Mouse (Mus musculus) heart, adult 9 months (tissue): ENCODE results near the gene Kif24.
"Not testable (repeated sequence)": the region's sequence is repeated elsewhere in the genome, so short reads cannot be mapped to it uniquely, and the experiment has no call there.

Source experiments
- DNase-seq, 2 experiments: peaks; one replicate each; pipeline ENCODE4 v3.0.0; 2022; ENCODE audit warnings: low spot score in 2 of 2

The Kif24 gene

DNA sequence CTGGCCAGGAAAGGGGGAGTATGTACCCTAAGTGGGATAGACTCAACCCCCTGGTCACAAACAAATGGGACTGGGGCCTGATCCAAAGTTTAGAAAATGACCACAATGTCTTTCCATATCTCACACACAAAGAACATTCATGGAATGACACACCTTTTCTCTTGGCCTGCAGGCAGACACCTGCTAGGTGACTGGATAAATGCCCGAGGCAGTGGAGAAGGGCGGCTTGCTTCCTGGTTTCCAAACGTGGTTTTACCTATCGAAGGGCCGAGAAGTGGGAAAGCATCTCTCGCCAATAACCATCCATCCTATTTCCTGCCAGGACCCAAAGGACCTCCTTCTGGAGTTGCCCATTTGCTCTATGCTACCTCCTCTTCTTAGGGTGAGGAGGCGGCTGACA is 28.3 kb upstream of the Kif24 start:
- no peak for DNase-seq

DNA sequence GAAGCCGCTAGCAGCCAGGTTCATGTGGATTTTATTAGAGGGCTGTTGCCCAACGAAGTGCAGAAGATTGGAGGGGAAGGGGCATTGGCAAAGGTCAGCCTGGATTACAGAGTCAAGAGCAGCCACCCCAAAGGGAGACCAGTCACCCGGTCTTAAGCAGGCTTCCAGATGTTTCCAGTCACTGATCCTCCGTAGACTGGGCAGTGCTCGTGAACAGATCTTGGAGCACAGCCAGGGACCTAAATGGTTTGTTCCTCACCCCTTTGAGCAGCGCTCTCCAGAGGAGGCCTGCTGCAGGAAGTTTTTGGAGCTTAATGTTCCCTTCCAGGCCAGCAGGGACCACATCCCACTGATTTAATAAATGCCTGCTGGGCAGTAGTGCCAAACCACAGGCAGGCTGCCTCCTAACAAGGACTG is 16.9 kb upstream of the Kif24 start:
- peak; percentile 86 to 87 for DNase-seq

DNA sequence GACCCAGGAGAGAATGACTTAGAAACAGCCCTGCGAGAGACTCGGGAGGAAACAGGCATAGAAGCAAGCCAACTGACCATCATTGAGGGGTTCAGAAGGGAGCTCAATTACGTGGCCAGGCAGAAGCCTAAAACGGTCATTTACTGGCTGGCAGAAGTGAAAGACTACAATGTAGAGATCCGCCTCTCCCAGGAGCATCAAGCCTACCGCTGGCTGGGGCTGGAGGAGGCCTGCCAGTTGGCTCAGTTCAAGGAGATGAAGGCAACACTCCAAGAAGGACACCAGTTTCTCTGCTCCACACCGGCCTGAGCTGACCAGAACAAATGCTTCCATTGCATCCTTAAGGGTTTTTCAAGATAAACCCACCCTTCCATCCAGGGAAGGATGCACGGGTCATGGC is 15.6 kb upstream of the Kif24 start:
- peak; percentile 86 for DNase-seq

DNA sequence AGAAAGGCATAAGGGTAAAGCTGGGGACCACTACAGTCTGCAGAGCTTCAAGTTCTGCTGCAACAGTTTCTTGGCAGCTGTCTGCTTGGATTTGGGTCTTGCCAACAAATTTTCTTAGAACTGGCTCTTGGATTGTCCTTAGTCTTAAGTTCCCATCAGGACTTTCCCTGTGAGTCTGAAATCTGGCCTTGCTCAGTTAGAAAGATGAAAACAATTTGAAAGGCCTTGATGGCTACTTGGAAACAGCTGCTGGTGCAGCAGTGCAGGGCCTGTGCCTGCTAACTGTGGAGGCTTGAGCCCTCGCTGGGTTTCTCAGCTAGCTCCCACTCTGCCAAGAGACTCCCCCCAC is 14.7 kb upstream of the Kif24 start:
- DNase-seq: peak; percentile 80 to 83

DNA sequence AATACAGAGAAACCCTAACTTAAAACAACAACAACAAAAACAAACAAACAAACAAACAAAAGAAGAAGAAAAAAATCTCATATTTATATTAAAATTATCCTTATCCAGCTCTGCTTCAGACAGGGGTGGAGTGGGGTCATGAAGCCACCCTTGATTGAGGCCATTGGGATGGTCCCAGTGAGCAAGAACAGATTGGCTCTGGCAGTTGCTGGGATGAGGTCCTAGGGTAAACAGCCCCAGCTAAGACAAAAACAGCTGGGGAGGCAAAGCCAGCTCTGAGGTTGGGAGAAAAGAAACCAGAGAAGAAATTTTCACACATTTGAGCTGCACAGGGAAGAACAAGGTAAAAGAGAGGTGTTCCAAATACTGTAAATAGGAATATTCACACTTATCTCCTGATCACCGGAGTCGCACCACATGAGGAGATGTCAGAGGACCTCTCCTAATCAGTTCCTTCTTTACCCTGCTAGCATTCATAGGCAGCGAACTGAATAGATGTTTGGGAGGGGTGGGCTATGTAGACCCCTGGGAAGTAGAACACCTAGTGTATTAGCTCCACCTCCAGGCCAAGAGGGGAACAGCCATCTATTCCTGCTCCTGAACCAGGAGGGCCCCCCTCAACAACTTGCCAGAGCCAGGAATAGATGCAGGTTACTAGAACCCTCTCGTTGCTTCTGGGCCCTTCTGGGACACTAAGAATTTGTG is 14.2 kb upstream of the Kif24 start:
- no peak for DNase-seq

DNA sequence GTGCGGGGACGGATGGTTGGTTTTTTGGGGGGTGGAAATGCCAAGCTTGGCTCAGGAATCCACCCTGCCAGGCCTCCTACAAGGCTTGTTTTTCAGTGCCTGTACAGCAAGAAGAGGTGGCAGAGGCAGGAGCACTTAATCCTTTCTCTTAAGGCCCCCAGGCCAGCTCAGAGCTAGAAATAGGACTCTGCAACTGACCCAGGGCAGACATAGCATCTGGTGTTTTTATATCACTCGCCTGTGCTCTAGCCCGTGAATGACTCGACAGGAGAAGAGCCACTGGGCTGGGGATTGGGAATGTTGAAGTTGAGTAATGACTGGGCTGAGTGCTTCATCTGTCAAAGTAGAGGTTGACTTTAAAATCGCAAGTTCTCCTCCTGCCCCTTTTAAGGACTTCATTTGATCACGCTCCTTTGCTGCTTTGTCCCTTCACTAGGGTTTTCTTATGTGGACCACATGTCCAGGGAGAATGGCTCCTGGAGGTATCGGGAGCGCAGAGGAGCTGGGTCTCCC is 13.0 kb upstream of the Kif24 start:
- DNase-seq: no peak

DNA sequence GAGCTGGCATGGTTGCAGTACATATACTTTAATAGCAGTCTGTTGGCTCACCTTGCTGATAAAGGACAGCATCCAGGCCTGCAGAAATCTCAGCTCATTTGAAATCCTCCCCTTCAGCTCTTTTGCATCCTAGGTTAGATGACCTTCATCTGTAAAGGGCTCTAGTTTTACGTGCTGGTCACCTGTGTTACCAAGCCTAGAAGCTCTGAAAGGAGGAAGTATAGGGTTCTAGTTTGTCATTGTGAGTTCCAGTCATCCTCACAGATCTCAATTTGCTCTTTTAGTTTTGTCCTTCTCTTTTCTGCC is 6.7 kb upstream of the Kif24 start:
- DNase-seq: no peak

DNA sequence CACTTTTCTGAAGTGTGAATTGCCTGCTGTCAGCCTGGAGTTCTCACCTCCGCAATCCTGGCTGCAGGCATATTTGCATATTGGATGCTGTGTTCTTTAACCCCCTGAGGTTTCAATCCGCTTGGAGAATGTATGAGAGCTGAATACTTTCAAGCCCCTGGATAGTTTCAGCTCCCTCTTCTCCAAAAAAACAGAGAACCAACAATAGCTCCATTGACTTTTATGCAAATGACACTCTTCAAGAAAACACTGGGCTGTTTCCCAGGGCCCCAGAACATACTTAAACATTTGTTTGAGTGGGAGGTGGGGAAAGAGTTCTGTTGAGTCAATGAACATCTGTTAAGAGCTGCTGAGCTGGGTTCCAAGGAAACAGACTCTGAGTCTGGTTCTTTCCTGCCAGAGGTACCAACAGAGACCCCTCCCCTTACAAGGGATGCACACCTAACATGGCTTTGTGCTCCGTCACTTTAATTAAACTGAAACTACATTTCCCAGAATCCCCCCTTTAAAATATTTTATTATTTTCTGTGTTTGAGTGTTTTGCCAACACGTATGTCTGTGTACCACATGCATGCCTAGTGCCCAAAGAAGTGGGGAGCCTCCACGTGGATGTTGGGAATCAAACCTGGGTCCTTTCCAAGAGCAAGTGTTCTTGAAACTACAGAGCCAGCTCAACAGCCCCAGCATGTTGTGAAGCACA is 6.1 kb upstream of the Kif24 start:
- DNase-seq: peak in 1 of 2 experiments; percentile 9

DNA sequence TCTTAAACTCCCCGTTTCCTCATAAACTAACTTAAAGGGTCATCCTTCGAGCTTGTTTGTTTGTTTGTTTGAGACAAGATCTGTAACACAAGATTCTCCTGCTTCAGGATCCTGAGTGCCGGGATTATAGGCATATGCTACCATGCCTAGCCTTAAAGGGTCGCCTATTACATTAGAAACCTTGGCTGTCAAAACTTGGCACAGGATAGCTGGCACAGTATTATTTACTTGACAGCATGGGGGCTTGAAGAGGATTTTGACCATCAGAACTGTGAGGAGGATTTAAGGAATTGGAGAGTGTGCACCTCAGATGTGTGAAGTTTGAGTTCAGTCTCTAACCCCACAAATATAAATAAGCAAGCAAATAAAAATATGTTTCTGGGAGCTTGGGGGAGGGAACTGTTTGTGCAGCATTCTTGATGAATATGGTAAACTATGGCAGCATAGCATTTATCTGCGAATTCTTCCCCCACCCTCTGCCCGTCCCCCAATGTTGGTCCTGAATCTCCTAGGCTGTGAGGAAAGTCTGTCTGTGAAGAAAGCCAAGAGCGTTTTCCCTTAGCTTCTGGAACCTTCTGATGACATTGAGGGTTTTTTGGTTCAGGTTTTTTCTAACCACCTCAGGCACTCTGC is 5.5 kb upstream of the Kif24 start:
- DNase-seq: no peak

DNA sequence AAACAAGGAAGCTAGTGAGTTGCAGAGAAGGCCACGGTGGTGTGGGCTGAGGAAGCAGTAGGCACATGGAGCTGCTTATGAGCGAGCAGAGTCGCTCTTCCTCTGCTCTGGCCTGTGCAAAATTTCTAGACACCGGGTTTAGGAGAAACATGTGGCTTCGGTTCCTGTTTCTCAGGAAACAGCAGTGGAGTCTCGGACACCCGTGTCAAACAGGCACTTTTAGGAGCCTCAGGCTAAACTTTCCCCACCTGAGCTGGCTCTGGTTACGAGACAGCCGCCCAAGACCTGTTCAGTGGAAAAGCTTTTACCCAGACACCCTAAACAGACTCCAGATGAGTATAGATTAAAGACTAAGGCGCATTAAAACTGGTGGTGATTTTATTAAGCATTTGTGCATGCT is 4.5 kb upstream of the Kif24 start:
- no peak for DNase-seq

DNA sequence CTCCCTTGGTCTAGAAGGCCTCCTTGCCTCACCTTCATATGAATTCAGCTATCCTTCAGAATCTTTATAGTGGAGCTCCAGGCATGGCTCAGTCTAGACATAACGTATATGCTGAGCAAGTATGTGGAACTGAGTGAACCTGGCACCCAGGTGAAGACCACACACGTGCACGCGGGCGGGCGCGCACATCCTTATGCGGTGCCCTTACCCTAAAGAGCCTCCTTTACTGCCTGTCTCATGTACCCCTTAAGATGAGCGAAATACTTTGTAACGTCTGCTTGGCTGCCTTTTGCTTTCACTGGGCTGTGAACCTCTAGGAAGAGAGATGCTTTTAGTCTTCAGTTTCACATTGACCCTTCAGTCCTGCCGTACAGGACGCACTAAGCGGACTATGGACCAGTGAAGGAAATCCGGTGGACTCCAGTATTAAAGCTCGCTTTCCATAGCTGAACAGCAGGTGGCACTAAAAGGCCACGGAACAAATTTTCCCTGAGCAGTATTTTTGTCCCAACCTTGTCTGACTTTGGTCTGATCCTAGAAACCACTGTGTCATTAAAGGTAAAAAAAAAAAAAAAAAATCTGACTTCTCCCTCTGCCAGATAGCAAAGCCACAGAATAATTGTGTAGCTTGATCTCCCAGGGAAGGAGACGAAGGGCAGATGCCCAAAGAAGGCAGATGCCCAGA is 3.9 kb upstream of the Kif24 start:
- peak; percentile 41 to 67 for DNase-seq

DNA sequence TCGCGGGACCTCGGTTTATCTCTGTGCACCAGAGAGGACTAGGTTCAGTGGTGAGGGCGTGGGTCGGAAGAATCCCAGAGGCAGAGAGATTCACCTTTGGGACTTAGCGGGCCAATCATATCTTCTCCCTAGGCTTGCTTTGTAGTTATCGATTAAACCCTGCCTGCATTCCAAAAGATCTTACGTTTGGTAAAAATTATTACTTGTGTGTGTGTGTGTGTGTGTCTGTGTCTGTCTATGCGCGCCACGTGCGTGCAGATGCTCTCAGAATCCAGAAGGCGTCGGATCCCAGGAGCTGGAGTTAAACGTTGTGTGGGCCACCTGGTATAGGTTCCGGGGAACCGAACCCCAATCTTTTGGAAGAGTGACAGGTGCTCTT is 589 bp upstream of the Kif24 start:
- DNase-seq: no peak

DNA sequence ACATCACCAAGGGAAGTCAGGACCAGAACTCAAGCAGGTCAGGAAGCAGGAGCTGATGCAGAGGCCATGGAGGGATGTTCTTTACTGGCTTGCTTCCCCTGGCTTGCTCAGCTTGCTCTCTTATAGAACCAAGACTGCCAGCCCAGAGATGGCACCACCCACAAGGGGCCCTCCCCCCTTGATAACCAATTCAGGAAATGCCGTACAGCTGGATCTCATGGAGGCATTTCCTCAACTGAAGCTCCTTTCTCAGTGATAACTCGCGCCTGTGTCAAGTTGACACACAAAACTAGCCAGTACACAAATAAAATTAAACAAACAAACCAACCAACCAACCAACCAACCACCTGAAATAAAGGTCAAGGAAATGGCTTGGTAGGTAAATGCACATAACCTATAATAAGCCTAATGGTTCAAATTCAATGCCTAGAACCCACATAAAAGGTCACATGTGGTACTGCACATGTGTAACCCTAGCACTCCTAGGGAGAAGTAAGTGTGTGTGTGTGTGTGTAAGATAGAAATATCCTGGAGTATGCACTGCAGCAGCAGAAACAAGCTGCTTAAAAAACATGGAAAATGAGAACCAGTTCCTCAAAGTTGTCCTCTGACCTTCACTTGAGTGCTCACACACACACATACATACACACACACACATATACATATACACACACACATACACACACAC is 1.5 kb downstream of the Kif24 start:
- DNase-seq: not testable (repeated sequence)

DNA sequence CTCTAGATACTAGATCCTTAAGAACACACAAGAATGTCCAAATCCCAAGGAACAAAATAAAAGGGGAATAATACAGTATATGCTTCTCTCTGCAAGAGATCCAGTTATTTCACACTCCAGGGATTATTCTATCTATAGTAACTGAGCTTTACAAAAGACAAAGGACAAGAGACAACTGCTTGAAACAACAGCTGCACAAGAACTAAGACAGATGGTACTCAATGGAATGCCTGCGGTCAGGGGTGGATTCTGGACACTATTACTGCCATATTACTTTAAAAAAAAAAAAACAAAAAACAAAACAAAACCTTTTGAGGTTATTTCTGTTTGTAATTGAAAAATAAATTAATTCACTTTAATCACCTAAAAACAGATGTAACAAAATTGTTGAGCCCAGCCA is 4.0 kb downstream of the Kif24 start:
- DNase-seq: no peak

DNA sequence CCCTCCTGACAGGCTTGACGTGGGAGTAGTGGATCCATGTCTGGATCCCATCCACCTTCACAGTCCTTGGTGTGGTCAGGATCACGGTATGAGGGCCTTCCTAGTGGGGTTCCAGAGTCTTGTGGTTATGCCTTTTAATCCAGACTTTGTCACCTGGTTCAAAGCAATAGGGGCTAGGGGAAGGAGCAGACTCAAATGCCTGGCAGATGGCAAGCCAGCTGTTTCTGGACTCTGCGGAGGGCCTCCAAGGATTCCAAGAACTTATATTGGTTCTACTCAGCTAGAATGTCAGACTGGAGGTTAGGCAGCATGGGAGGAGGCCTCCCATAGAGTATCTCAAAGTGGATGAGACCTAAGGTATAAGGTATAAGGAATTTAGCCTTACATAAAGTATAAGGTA is 17.1 kb downstream of the Kif24 start:
- DNase-seq: no peak

DNA sequence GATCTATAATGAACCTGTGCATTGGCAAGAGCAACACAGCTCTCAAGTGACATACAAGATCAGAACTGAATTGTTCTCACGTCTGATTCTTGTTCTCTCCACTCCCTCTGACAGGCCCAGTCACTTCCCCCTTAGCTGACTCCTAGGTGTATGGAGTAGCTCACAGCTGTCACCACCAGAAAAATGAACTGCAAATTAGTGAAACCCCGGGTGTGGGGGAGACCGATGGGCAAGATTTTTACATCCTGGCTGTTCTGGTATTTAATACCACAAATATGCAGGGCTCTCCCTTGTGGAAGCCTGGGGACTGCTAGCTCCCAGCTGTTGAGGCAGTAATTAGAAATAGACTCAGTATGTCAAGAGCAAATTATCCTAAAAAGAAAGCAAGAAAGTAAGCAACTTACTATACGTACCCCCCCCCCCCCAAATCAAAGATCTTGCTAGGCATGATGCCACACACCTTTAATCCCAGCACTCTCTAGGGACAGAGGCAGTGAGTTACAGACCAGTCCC is 21.8 kb downstream of the Kif24 start:
- no peak for DNase-seq

DNA sequence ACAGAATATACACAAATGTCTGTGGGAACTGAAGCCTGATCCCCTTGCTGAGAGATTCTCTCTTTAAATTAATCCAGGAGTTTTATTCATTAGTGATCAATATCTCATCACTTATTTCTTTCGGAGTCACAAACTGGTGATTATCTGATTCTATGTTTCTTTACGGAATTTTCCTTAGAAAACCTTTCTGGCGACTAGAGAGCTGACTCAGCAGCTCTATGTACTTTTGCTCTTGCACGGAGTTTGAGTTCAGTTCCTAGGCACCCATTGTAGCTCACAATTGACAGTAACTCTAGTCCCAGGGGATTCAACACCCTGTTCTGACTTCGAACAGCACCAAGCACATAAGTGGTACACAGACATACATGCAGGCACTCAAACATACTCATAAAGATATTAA is 25.8 kb downstream of the Kif24 start:
- DNase-seq: no peak

DNA sequence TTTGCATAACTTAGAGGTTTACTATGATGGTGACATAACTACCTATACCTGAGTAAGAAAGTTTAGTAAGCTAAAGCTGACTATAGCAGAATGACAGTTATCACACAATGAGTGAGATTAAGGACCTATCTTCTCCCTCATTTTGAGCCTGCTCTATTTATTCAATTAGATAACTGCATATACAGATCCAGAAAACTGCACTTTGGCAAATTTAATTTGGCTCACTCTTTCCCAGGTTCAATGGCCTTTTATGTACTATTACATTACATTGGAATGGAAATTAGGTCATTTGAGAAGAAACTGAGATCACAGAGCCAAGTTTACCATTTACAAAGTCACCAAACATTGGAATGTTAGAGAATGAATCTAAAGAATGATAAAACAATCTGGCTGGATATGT is 47.7 kb downstream of the Kif24 start:
- no peak for DNase-seq

DNA sequence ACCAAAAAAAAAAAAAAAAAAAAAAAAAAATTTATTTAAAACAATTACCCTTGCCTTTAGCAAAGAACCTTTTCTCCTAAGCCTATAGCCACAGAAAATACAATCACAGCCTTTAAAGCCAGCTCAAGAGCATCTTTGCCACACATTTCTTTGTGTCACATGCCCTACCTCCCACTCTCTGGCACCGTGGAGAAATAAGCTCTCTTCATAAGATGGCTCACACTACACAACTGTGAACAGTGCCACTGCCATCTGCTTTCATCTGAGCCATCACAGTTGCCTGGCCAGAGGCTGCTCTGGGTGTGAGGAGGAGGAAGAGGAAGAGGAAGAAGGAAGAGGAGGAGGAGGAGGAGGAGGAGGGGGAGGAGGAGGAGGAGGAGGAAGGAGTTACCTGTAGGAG is 55.3 kb downstream of the Kif24 start:
- no peak for DNase-seq

DNA sequence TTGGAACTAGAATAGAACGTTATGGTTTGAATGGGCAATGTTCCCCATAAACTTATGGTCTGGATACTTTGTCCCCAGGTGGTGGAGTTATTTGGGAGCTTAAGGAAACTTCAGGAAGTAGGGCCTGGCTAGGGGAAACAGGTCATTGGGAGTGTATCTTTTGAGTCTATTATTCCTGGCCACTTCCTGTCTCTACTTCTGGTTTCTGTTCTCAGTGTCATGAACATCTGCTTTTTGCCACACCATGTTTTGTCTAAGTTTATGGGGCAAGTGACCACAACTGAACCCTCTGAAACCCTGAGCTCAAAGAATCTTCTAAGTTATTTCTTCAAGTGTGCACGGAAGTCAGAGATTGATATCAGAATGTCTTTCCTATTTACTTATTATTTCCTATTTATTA is 57.3 kb downstream of the Kif24 start:
- no peak for DNase-seq

DNA sequence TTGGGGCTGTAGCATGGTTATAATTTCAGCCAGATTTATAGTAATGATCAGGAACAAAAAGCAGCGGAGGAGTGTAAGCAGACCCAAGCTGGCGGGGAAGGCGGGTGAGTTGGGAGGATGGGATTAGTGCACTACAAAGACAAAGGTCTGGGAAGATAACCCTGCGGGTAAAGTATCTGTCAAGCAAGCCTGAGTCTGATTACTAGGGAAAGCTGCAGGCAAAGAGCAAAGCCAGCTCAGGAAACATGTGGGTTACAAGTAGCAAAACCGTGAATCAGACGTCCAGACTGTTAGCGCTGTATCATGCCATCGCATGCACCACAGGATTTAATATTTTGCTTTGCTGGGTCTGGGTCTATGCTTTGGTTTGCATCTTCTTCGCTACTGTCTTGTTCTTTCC is 58.1 kb downstream of the Kif24 start:
- DNase-seq: no peak

DNA sequence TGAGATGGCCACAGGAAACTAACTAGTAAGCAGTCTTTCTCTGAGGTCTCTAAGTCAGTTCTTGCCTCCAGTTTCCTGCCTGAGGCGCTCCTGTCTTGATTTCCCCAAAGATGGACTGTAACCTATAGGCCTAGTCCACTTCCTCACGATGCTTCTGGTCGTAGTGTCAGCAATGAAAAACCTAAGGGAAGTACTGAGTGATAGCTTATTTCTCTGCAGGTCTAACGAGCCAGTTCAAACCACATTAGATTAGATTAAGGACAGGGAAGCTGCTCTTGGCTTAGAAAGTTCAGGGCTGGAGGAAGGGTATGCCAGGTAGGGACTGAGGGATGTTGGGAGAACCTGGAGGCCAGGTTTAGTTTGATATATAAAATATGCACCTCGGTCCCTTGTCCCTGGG is 63.1 kb downstream of the Kif24 start:
- no peak for DNase-seq
